Mouse (Mus musculus) gastrocnemius, adult 2 months (tissue): ENCODE results near the gene Strn3. TPM values are rescaled to one million over a fixed set of nuclear protein-coding genes. Genes with fewer than 3 reads are reported as not detected.
"Not testable (repeated sequence)": the region's sequence is repeated elsewhere in the genome, so short reads cannot be mapped to it uniquely, and the experiment has no call there.

Experiments used
- DNase-seq: peaks from one replicate; pipeline ENCODE4 v3.0.0; 2022
- H3K27ac ChIP-seq: fragments of 200-600 bp; 2 replicates; pipeline ENCODE4 v1.8.1; 2022; ENCODE audit warnings: mild to moderate bottlenecking
- H3K4me3 ChIP-seq: fragments of 200-600 bp; 2 replicates; pipeline ENCODE4 v1.8.1; 2022; ENCODE audit warnings: mild to moderate bottlenecking, moderate library complexity
- CTCF ChIP-seq: fragments of 200-600 bp; IDR thresholded peaks from 2 replicates; pipeline ENCODE4 v1.8.1; 2022; ENCODE audit warnings: antibody characterized with exemption, mild to moderate bottlenecking, moderate library complexity
- intact Hi-C: fragments of 180-260 bp; cut with DNase I; formaldehyde crosslinking; loops from one replicate; pipeline ENCODE4 v1.15.1; 2025
- total RNA-seq, 2 experiments: library from RNA; stranded (reverse); gene quantifications; 2 replicates each; pipeline ENCODE4 v1.2.3; 2021

The Strn3 gene
- total RNA-seq, 2 experiments from 2014 or later: 142 to 174 TPM

- intact Hi-C loops: loop anchor here (10.0 kb wide), 1 partner anchor 148 kb away; no protein-coding TSS in a partner anchor
- Histone ChIP-seq H3K4me3 (peak overlapping the region; percentile 78), H3K27ac (no peak overlapping the region)
- no peak for DNase-seq
- no peak for TF ChIP-seq CTCF
Measured at GRCm38 (mm10) chr12:51592888-51593228, 98.8 kb downstream of the Strn3 start.

GRCm38 (mm10) chr12:51591921-51592320 is 99.8 kb downstream of the Strn3 start:
- TF ChIP-seq CTCF: no peak
- no peak for DNase-seq
- H3K4me3 ChIP-seq: no peak overlapping the region
- intact Hi-C loops: loop anchor here (10.0 kb wide), 1 partner anchor 147 kb away; no protein-coding TSS in a partner anchor
- H3K27ac ChIP-seq: no peak overlapping the region

- no peak for DNase-seq
- TF ChIP-seq CTCF: no peak
- Histone ChIP-seq H3K27ac (no peak overlapping the region), H3K4me3 (no peak overlapping the region)
- intact Hi-C loops: no loop called here
Measured at GRCm38 (mm10) chr12:51589263-51589662, 102.4 kb downstream of the Strn3 start.

GRCm38 (mm10) chr12:51577816-51578215 is 113.9 kb downstream of the Strn3 start:
- intact Hi-C loops, DNase-seq, H3K27ac ChIP-seq, H3K4me3 ChIP-seq: not testable (repeated sequence)

- Histone ChIP-seq H3K4me3 (no peak overlapping the region), H3K27ac (no peak overlapping the region)
- intact Hi-C loops: no loop called here
- DNase-seq: no peak
- TF ChIP-seq CTCF: no peak
Measured at GRCm38 (mm10) chr12:51572651-51573050, 119.0 kb downstream of the Strn3 start.

GRCm38 (mm10) chr12:51569944-51570343 is 121.8 kb downstream of the Strn3 start:
- Histone ChIP-seq H3K4me3 (no peak overlapping the region), H3K27ac (no peak overlapping the region)
- TF ChIP-seq CTCF: no peak
- intact Hi-C loops: no loop called here
- no peak for DNase-seq

GRCm38 (mm10) chr12:51569472-51569871 is 122.2 kb downstream of the Strn3 start:
- Histone ChIP-seq H3K27ac (no peak overlapping the region), H3K4me3 (no peak overlapping the region)
- no peak for DNase-seq
- no peak for TF ChIP-seq CTCF
- intact Hi-C loops: no loop called here

- Histone ChIP-seq H3K4me3 (no peak overlapping the region), H3K27ac (no peak overlapping the region)
- DNase-seq: no peak
- intact Hi-C loops: no loop called here
- no peak for TF ChIP-seq CTCF
Measured at GRCm38 (mm10) chr12:51567225-51567624, 124.5 kb downstream of the Strn3 start.

- Histone ChIP-seq H3K27ac (no peak overlapping the region), H3K4me3 (no peak overlapping the region)
- intact Hi-C loops: no loop called here
- TF ChIP-seq CTCF: no peak
- DNase-seq: no peak
Measured at GRCm38 (mm10) chr12:51561416-51561815, 130.3 kb downstream of the Strn3 start.

Other genes with a start within 250 kb of the Strn3 start
- gene Coch, start 98.6 kb downstream of the Strn3 start, total RNA-seq: under 1 TPM in 1 of 2 experiments, not detected in 1; 0.33 TPM
- 10 to 100 TPM; 60.2 to 61.3 TPM for gene Ap4s1, start 864 bp downstream of the Strn3 start, total RNA-seq
- 100 to 1,000 TPM in 1 of 2 experiments, 10 to 100 TPM in 1; 98.6 to 100 TPM for gene Hectd1, start 137.6 kb upstream of the Strn3 start, total RNA-seq